Mouse (Mus musculus) kidney, embryonic 16.5 days (tissue): ENCODE measurements around the gene Mdk. TPM values are rescaled to one million over a fixed set of nuclear protein-coding genes. Genes with fewer than 3 reads are reported as not detected.

Source experiments
- ATAC-seq: fragments of 200-750 bp; cut with Nextera tagmentation; 2 replicates; pipeline ENCODE4 v1.8.0; 2017; ENCODE audit warnings: moderate TSS enrichment; ENCODE audit not compliant: low FRiP score, low TSS enrichment
- H3K27ac ChIP-seq: fragments of 300-500 bp; sonication (generic); 2 replicates; pipeline ENCODE4 v1.5.1; 2014; ENCODE audit warnings: low read length
- H3K27me3 ChIP-seq: fragments of 300-500 bp; sonication (generic); 2 replicates; pipeline ENCODE4 v1.6.1; 2014; ENCODE audit warnings: low read length, control low read depth, mixed read lengths; ENCODE audit not compliant: insufficient read depth
- H3K36me3 ChIP-seq: fragments of 300-500 bp; sonication (generic); 2 replicates; pipeline ENCODE4 v1.6.1; 2014; ENCODE audit warnings: low read length, control low read depth, mixed read lengths; ENCODE audit not compliant: insufficient read depth
- H3K4me1 ChIP-seq: fragments of 300-500 bp; sonication (generic); 2 replicates; pipeline ENCODE4 v1.6.1; 2014; ENCODE audit warnings: low read length, control low read depth, mixed read lengths; ENCODE audit not compliant: insufficient read depth
- H3K4me2 ChIP-seq: fragments of 300-500 bp; sonication (generic); replicated peaks from 2 replicates; pipeline ENCODE4 v1.6.1; 2014; ENCODE audit warnings: low read depth, low read length
- H3K4me3 ChIP-seq: fragments of 300-500 bp; sonication (generic); 2 replicates; pipeline ENCODE4 v1.5.1; 2014; ENCODE audit warnings: mild to moderate bottlenecking, low read length
- H3K9ac ChIP-seq: fragments of 300-500 bp; sonication (generic); replicated peaks from 2 replicates; pipeline ENCODE4 v1.6.1; 2014; ENCODE audit warnings: low read length
- H3K9me3 ChIP-seq: fragments of 300-500 bp; sonication (generic); 2 replicates; pipeline ENCODE4 v1.6.1; 2016; ENCODE audit warnings: low read length, control low read depth
- WGBS: fragments of 180-500 bp; shearing (Covaris S2); extraction: QIAGEN DNeasy Blood & Tissue Kit; methylation state at CpG from one replicate; pipeline ENCODE4 v1.1.7; 2014; 5-methylcytosine and 5-hydroxymethylcytosine counted together
- polyA plus RNA-seq: library from polyadenylated mRNA; unstranded; fragments of >200 nt; fragmentation: Nextera tagmentation; extraction: Ambion mirVana; gene quantifications from 2 replicates; pipeline ENCODE4 v1.2.1, GENCODE M21; 2015

Gene Mdk
- polyA plus RNA-seq, 1 experiment from 2014 or later: 1,159 TPM

GRCm38 (mm10) chr2:91928534-91929350 lies 3.4 kb downstream of the Mdk start:
- Histone ChIP-seq H3K27ac (no peak overlapping the region), H3K9me3 (no peaks in the 10 kb centered on the region), H3K27me3 (peaks cover 9% of the 10 kb centered on the region), H3K4me2 (no peak overlapping the region), H3K9ac (no peak overlapping the region), H3K4me1 (peaks cover 35% of the 10 kb centered on the region), H3K4me3 (no peak overlapping the region), H3K36me3 (no peaks in the 10 kb centered on the region)
- no peak for ATAC-seq
- 72% methylated on average over 23 of the region's 23 CpGs for WGBS

DNA sequence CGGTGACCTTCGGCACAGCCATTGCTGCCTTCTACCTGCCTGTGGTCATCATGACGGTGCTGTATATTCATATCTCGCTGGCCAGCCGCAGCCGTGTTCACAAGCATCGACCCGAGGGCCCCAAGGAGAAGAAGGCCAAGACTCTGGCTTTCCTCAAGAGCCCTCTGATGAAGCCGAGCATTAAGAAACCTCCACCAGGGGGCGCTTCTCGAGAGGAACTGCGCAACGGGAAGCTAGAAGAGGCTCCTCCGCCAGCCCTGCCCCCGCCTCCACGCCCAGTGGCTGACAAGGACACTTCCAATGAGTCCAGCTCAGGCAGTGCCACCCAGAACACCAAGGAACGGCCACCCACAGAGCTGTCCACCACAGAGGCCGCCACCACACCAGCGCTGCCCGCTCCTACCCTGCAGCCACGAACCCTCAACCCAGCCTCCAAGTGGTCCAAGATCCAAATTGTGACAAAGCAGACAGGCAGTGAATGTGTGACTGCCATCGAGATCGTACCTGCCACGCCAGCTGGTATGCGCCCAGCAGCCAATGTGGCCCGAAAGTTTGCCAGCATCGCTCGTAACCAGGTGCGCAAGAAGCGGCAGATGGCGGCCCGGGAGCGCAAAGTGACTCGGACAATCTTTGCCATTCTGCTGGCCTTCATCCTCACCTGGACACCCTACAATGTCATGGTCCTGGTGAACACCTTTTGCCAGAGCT lies 4.1 kb downstream of the Mdk start:
- peaks cover 35% of the 10 kb centered on the region for H3K4me1 ChIP-seq
- no peak for ATAC-seq
- H3K4me2 ChIP-seq: peak overlapping the region; percentile 17
- H3K27me3 ChIP-seq: peaks cover 17% of the 10 kb centered on the region
- 44% methylated on average over 34 of the region's 34 CpGs for WGBS
- no peak overlapping the region for H3K9ac ChIP-seq
- H3K27ac ChIP-seq: no peak overlapping the region
- no peaks in the 10 kb centered on the region for H3K9me3 ChIP-seq
- no peak overlapping the region for H3K4me3 ChIP-seq
- H3K36me3 ChIP-seq: no peaks in the 10 kb centered on the region

DNA sequence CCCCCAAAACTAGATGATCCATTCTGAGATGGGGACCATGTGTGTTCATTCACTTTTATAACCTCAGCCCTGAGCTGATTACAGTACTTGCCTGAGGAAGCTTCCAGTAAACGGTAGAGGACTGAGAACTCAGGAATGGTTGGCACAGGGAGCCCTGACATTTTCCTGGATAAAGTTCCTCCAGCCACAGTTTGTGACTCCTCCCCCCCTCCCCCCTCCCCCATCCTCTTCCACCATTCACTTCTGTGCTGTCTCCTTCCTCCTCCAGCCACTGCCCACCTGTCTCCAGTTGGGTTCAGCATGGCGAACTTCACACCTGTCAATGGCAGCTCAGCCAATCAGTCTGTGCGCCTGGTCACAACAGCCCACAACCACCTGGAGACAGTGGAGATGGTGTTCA lies 5.1 kb downstream of the Mdk start, which contains the start of gene Chrm4:
Gene Chrm4 (plus strand): TSS at position 301 of the 400 bp plus-strand sequence.
- Histone ChIP-seq H3K27me3 (peaks cover 27% of the 10 kb centered on the region), H3K27ac (no peak within 1 kb of the TSS), H3K4me1 (peaks cover 34% of the 10 kb centered on the region), H3K4me2 (peak within 1 kb of the TSS; percentile 17), H3K4me3 (no peak within 1 kb of the TSS), H3K9me3 (no peaks in the 10 kb centered on the region), H3K36me3 (no peaks in the 10 kb centered on the region), H3K9ac (no peak within 1 kb of the TSS)
- WGBS: 76% methylated on average over 3 of the region's 3 CpGs
- ATAC-seq: no peak

GRCm38 (mm10) chr2:91925442-91925841 lies 6.7 kb downstream of the Mdk start:
- WGBS: 83% methylated on average over 15 of the region's 15 CpGs
- H3K4me3 ChIP-seq: no peak overlapping the region
- H3K9ac ChIP-seq: no peak overlapping the region
- H3K27me3 ChIP-seq: peaks cover 42% of the 10 kb centered on the region
- H3K27ac ChIP-seq: no peak overlapping the region
- peaks cover 37% of the 10 kb centered on the region for H3K4me1 ChIP-seq
- H3K4me2 ChIP-seq: no peak overlapping the region
- no peaks in the 10 kb centered on the region for H3K9me3 ChIP-seq
- no peaks in the 10 kb centered on the region for H3K36me3 ChIP-seq
- no peak for ATAC-seq

DNA sequence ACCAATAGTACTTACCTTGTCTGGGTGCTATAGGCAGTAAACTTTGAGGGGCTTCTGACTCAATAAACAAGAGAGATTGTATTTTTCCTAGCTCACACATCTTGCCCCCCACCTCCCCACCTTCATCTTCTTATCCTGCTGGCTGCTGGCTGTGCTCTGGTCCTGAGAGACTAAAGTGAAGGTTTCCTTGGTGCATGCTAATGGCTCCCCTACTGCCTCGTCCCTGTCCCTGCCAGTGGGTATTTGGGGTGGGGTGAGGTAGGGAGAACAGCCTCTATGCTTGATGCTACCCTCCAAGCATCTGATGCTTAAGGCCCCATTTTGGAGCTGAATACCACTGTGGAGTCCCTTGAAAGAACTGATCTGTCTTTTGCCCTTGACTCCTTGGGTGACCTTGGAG lies 7.4 kb downstream of the Mdk start:
- ATAC-seq: no peak
- H3K9ac ChIP-seq: no peak overlapping the region
- no peaks in the 10 kb centered on the region for H3K9me3 ChIP-seq
- H3K4me3 ChIP-seq: no peak overlapping the region
- H3K4me1 ChIP-seq: peaks cover 31% of the 10 kb centered on the region
- H3K36me3 ChIP-seq: no peaks in the 10 kb centered on the region
- H3K4me2 ChIP-seq: no peak overlapping the region
- H3K27me3 ChIP-seq: peaks cover 42% of the 10 kb centered on the region
- 75% methylated on average over 1 of the region's 1 CpGs for WGBS
- H3K27ac ChIP-seq: no peak overlapping the region

DNA sequence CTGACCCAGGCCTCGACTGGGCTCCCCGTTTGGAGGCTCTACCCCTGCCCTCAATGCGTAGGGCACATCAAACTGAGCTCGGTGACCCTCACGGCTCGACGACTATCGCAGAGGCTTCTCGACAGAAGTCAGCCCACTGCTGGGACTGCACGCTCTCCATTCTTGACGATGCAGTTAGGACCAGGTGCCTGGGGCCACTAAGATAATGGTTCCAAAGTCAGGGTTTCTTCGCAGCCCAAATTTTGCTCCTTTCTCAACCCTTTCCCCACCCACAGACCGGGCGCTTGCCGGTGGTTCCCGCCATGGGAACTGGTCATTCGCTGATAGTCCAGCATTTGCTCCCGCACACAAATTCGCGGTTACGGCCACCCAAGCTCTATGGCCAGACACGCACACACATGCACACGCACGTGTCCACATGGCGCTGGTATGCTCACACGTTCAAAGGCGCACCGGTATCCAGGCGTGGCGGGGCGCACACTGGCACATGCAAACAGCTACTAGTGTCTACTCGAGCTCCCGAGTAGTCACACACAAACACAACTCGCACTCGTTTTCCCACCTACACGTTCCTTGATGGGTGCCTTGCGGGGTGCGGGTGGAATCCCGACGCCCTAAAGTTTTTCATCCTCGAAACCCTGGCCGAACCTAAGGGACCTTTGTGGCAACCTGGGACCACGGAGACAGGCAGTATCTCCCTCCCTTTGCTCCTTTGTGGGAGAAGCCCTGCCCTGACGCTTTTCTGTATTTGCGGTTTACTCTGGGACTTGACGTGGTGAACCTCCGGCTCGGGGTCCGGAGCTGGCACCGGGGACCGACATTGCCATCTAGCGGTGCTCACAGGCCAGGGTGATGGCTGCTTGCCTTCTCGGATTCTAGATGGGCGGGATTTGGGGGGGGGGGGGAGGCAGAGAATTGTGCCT lies 8.4 kb downstream of the Mdk start:
- Histone ChIP-seq H3K4me1 (peaks cover 27% of the 10 kb centered on the region), H3K27me3 (peaks cover 42% of the 10 kb centered on the region), H3K4me3 (peak overlapping the region; percentile 31), H3K9ac (no peak overlapping the region), H3K9me3 (no peaks in the 10 kb centered on the region), H3K27ac (no peak overlapping the region), H3K4me2 (peak overlapping the region; percentile 48), H3K36me3 (no peaks in the 10 kb centered on the region; the same call in 1 of the 2 replicates)
- ATAC-seq: no peak
- WGBS: 4% methylated on average over 54 of the region's 54 CpGs

DNA sequence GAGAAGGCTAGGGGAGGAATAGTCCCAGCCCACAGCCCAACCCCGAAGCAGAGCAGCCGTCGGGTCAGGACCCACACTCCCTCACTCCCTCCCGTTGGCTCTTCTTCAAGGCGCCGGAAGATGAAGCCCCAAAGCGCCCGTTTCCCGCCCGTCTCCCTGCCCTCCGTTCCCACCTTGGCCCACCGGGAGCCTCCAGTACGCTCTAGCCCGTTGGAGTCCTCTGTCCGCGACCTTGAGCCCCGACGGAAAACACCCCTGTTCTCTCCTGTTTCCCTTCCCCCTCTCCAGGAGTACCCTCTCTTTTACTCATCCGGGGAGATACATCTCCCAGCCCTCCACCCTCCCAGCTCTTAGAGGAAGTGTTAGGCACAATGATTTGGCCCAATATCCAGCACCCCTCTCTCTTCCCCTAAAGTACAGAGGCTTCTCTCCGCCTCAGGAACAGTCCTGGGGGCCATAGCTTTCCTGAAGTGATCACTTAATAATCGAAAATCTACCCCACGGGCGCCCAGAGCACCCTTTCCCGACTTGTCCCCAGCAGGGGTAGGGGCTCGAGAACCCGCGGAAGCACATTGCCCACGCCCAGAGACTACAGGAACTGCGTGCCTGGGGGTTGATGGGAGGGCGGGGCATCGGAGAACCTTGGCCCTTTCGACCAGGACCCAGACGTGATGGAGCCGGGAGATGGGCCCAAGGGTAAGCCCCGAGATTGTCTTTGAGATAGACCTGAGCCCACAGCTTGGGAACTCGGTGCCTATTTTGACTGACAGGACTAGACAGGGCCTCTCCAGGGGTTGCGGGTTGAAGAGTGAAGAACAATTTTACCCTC lies 9.3 kb downstream of the Mdk start:
- 2% methylated on average over 37 of the region's 37 CpGs for WGBS

DNA sequence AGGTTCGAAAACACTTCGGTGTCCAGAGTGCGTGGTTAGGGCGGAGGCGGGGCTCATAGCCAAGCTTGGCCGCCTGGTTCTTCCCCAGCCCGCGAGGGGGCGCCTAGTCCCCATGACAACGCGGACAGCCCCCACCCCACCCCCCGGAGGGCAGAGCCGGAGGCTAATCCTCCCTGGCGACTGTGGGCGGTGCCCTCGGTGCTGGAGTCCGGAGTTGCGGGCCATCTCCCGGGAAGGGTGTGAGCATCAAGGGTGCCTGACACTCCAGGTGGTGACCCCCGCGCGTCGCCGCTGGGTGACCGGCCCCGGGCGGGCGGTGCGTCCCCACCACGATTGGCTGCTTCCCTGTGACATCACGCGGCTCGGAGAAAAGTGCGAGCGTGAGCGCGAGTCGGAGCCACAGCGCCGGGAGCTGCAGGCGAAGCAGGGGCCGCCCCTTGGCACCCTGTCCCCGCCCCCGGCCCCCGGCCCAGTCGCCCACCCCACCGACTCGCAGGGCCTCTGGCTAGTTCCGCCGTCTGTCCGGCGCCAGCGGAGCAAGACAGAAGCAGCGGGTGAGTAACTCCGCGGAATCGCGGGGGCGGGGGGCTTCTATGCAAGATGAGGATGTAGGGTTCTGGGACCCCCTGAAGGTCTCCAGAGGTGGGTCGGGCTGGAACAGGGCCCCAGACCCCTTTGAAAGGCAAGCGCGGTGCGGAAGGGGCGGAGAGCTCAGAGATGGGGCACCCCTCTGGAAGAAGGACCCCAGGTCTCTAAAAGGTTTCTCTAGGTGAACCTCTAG lies 10.1 kb downstream of the Mdk start:
- no peaks in the 10 kb centered on the region for H3K9me3 ChIP-seq
- H3K4me2 ChIP-seq: peak overlapping the region; percentile 98
- peak overlapping the region; percentile 62 for H3K4me3 ChIP-seq
- peaks cover 27% of the 10 kb centered on the region for H3K4me1 ChIP-seq
- peaks cover 42% of the 10 kb centered on the region for H3K27me3 ChIP-seq
- peak; percentile 58 for ATAC-seq
- H3K27ac ChIP-seq: no peak overlapping the region
- peak overlapping the region; percentile 45; the same call in 1 of the 2 replicates for H3K9ac ChIP-seq
- under 1% methylated on average over 64 of the region's 64 CpGs for WGBS
- peaks cover 16% of the 10 kb centered on the region for H3K36me3 ChIP-seq

More for the DNA sequence above, 9.3 kb downstream of the Mdk start:
- Histone ChIP-seq H3K27me3 (peaks cover 42% of the 10 kb centered on the region), H3K27ac (no peak overlapping the region), H3K4me2 (peak overlapping the region; percentile 98), H3K4me3 (peak overlapping the region; percentile 62), H3K9ac (no peak overlapping the region), H3K9me3 (no peaks in the 10 kb centered on the region), H3K4me1 (peaks cover 27% of the 10 kb centered on the region), H3K36me3 (peaks cover 8% of the 10 kb centered on the region)
- ATAC-seq: no peak; the same call in 1 of the 2 replicates
